Mouse (Mus musculus) left cerebral cortex, adult 18-20 months (tissue): ENCODE results near the gene Dock4. TPM values are rescaled to one million over a fixed set of nuclear protein-coding genes. Genes with fewer than 3 reads are reported as not detected.

ENCODE experiments used
- DNase-seq, 2 experiments: peaks; one replicate each; pipeline ENCODE4 v3.0.0; 2021 to 2022; ENCODE audit warnings: low spot score in 2 of 2, mixed read lengths in 1 of 2
- long read RNA-seq, 2 experiments: library from polyadenylated mRNA; stranded (forward); transcript quantifications; one replicate each; pipeline ENCODE4 v2.0.0; 2021
- total RNA-seq, 2 experiments: library from RNA; stranded (reverse); gene quantifications; 2 replicates each; pipeline ENCODE4 v1.2.3; 2021

The Dock4 gene
- total RNA-seq, result 10 to 100 TPM; 83.8 to 86.5 TPM
- long read RNA-seq, experiment 1, full-length matches to known transcripts, result 6 of 42 reads
- long read RNA-seq, experiment 1, partial matches to known transcripts, result 9 of 42 reads
- long read RNA-seq, experiment 1, other reads (novel, unspliced or antisense), result 27 of 42 reads
- long read RNA-seq, experiment 2, full-length matches to known transcripts, result 5 of 22 reads
- long read RNA-seq, experiment 2, partial matches to known transcripts, result 11 of 22 reads
- long read RNA-seq, experiment 2, other reads (novel, unspliced or antisense), result 6 of 22 reads

DNA sequence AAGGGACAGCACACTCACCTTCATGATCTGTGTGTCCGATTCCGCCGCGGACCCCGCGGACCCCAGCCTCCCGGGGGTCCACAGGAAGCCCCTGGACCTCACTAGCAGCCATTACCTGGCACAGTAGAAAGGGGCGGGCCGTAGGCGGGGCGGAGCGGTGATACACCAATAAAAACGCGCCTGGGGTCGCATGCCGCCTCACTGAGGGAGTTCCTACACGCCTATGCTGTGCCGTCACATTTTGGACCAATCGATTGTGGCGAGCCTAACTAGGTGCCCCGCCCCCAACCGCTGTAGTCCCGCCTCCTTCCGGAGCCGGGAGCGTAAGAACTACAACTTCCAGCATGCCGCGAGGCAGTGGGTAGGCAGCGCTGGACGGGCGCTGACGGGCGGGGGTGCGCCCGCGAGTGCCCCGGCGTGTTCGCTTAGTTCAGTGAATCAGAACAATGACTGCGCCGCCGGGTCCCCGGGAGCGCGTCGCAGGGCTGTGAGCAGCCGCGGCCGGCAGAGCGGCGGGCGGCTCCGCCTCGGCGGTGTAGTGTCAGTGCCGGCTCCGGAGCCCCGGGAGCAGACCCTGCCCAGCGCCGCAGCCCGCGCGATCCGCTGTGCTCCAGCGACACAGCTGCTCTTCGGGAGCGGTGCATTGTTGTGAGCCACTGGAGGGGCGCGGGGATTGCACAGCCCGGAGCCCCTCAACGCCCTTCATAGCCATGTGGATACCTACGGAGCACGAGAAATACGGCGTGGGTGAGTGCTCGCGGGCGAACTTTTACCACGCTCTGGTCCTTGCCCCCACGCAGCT is at the start of gene Dock4, which contains the start of gene Zfp277:
Dock4 (plus strand) TSS at position 305 of the 802 bp plus-strand sequence.
Zfp277 (minus strand) TSS at position 255 of the 802 bp plus-strand sequence.
- DNase-seq, result peak; percentile 98 to 99

DNA sequence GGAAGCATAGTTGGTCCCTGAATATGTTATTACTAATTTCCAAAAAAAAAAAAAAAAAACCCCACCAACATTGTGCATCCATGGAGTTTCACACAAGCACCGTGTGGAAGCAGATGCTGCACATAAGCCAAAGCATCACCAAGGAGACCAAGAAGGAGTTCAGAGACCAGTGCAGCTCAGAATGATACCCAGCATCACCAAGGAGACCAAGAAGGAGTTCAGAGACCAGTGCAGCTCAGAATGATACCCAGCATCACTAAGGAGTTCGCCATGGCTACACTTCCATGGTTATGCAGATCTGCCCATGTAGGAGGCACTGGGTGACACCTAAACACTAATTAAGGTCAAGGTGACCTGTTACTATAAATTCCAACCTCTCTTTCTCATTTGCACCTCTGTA is 46.8 kb upstream of the Dock4 start:
- DNase-seq, result no peak

DNA sequence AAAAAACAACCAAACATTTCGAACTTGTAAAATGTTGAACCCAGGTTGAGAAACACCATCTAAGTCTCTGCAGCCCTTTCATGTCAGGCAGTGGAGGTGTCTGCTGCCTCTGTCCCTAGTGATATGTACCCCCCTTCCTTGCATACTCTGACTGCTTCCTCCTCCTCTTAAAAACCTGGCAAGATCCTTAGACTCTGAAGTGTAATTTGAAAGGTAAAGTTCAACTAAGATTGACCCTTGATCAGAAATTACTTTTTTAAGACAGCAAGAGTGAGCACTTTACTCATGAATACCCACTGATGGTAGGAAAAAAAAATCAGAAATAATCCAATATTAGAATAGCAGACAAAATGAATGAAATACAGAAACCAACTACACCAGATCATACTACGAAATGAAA is 46.4 kb upstream of the Dock4 start:
- no peak for DNase-seq

DNA sequence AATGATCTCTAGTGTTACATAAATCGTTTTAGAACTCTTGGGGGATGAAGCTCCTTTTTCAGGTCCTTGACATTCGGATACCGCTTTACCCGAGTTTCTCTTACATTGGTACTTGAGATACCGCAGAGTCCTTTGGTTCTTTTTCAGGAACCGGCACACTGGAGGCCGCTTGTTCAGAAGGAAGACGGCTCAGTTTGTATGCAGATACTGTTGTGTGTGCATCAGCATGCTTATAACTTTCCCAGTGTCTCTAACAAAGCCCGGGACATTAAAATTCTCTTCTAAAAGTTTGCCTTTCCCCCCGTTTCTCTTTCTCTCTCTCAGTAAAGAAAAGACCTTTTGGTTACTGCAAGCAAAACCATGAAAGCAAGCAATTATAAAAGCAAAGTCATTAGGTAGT is 45.9 kb upstream of the Dock4 start:
- no peak for DNase-seq

DNA sequence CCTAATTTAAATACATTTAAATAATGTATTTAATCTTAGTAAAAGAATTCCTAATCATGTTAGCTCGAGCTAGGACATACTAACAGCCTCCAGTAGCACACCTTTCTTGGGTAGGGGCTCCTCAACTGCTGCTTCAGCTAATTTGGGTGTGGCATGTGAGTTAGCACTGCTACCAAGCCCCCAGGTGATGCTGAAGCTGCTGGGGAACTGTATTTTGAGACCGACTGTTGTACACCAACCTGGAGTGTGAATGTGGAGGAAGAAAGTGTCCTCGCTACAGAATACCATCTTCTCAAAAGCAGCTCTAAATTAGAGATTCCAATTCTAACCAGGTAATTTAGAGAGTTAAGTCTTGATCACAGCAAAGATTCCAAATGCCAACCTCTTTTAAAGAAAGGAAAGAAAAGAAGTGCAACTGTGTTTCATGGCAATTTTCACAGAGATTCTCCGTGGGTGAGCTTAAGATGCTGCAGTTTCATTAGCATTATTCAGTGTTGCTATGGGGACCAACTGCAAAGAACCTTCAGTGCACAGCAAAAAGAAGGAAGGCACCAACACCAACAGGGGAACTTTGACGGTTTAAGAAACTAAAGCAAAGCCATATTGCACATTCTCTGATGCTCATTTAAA is 31.0 kb upstream of the Dock4 start:
- DNase-seq, result no peak

DNA sequence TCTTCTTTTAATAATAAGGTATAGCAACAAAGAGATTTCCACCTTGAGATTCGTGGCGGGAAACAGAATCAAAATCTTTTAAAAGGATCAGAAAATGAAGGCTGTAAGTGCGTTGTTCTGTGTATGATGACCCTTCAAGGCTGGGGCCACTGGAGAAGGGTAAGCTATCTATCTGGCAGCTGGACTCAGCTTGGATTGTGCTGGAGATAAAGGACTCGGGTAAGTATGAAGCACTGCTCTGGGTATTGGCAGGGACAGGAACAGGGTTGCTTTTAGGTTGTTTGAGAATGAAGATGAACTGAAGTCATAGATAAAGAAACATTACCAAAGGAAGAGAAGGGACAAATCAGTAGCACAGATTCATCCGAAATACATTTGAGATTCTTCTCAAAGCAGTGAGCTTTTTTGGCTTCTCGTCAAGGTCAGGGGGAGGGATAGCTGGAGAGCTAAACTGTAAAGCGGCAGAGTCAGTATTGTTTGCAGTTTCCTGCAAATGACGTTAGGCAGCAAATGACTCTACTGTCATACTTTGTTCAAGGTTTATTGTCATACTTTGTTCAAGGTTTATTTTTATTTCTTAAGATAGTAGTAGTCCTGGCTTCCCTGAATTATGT is 30.3 kb upstream of the Dock4 start:
- no peak for DNase-seq

DNA sequence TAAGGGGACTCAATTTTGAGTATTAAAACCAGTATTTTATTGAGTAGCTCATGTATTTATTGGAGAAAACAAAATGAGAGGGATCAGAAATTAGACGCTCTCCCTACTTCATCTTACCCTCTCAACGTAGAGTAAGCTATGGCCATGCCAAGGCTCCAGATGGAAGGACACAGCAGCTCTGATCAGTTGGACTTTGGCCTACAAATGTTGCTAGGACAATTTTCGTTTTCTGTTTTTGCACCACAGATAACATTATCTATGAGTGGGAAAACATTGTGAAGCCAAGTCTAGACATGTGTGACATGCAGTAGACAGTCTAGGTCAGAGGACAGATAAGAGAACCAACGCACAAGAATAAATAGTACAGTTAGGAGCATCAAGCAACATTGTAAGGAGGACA is 28.5 kb upstream of the Dock4 start:
- DNase-seq, result no peak

DNA sequence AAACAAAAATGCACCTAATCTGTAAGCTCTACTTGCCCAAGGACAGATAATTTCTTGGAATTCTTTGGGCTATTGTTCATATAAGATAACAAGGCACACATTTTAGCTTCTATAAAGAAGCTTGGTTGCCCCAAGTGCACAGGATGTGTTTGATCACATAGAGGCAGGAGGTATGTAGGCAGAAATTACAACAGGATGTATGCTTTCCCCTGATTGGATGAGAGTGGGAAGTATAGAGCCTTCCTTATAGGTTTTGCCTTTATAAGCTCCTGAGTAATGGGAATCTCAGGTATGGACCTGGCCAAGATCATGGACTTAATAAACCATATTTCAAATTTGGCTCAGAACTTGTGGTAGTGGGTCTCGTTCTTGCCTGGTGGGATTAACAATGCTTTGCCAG is 20.8 kb upstream of the Dock4 start:
- no peak for DNase-seq

DNA sequence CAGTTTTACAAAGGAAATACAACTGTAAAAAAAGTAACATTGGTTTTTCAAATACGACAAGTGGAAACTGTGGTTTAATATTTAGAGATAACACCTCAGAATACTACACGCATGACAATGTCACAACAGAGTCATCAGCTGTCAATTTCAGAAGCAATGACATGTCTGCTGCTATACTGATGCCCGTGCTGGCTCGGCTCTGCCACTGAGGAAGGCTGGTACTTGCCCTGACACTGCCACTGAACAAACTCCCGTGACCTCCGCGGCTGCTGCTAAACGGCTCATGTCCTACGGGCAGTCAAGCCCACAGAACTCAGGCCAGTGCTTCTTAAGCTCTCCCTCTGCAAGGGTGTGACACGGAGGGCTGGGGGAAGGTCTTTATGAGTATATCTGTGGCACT is 18.1 kb upstream of the Dock4 start:
- DNase-seq, result no peak

DNA sequence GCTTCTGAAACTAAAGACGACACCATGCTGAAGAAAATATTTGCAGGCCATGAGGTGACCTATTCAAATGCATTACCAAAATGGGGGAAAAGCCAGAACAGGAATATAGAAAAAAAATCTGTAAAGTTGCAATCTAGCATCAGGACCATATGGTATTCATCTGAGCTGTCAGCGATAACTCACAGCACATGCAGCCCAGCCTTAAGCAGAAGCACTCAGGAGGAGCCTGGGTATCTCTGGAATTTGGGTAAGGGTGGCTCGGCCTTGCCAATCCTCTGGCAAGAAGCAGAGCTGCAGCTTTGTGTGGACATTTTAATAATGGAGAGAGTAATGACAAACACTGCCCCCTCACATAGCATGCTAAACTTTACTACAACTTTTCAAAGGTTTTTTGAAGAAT is 15.8 kb upstream of the Dock4 start:
- DNase-seq, result no peak

DNA sequence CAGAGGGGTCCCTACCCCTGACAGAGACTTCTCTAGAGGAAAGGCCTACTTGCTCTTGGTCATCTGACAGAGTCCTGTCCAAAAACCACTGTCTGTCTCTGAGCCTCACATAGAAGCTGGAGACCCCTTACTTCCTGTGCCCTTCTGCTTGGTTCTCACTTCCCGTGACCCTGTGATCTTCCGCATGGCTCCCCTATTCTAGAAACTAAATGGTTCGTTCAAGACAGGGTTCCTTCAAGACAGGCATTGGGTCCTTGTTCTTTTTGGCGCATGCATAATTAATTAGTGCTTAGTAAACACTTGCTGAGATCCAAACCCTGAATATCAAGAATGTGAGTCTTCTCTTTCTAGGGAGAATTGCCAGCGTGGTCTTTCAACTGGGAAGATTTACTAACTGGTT is 14.7 kb upstream of the Dock4 start:
- DNase-seq, result no peak

DNA sequence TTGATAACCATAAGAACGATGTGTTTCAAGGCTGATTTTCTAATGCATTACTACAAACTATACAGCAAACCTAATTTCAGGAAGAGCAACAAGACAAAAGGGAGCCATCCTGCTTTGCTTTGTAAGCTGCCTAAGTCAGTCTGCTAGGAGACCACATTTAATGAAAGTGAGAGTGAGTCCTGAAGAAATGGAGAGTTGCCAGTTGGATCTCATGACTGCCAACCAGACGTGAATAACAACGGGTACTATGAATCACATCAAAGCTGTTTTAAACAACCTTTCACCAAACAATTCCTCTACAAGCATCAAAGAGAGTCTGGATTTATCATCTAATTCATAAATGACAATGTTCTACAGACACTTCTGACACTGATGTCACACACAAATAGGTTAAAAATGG is 11.7 kb upstream of the Dock4 start:
- no peak for DNase-seq

DNA sequence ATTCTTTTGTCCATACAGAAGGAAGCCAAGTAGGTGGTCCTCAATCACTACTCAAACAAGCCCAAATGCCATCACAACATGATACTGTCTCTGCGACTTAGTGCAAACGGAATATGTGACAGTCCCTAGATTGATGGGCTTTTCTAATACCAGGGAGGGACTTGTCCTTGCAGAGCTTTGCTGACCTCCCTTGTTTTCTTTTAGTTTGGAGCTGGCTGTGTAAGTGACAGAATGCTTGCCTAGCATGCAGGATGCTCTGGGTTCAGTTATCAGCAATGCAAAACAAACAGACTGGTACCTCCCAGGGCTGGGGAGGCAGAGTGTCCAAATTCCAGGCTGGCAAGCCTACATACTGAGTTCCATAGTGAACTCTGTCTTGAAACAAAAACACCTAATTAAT is 7.7 kb upstream of the Dock4 start:
- no peak for DNase-seq

DNA sequence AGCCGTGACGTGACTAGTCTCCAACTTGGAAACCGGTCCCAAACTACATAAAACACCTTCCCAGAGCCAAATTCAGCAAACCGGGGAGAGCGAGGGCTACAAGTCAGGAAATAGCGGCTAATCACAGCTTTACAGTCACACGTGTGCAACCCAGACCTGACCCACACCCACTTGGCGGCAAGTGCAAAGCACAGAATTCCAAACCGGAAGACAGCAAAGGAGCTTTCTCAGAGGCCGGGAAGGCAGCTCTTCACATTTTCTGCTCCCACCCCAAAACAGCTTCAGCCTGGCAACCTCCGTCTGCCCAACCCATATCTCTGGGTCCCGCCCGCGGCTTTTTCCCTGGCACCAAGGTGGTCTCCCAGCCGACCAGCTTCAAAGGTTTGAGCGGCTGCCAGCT is 546 bp upstream of the Dock4 start:
- DNase-seq, result no peak

DNA sequence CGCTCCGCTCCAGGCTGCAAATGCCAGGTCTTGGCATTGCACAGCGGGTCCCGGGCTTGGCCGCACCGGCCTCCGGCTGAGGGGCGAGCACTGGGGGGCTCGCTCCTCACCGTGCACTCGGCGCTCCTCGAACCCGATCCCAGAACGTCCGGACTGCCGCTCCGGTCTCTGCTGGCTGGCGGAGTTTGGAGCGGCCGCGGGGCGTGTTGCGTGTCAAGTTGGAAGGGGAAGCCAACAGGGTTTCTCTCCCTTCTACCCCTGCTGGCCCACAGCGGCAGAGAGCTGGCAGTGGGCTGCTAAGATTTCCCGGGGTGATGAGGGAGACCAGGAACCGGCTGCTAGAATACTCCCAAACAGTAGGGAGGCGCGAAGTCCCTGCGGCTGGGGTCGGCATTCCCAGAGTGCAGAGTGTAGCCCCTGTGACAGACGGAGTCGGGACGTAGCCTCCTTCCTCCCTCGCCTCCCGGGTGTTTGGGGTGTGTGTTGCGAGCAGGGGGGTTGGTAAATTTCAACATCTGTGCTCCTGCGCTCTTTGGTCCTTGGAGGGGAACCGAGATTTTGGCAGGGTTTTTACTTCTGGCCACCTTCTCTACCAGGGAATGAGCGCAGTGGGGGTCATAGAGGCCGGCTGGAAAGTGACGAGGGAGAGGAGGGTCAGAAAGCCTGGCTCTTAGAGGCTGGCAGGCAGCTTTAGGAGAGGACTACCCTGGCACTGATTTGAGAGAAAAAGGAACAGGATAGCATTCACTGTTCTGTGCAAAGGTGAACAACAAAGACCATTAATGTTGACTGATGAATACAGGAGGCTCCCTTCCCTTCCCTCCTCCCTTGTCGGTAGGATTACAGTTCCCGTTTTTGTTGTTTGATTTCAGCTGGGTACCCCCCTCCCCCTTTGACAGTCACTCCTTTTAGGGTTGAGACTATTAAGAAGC is 964 bp downstream of the Dock4 start:
- peak in 1 of 2 experiments; percentile 42 for DNase-seq

DNA sequence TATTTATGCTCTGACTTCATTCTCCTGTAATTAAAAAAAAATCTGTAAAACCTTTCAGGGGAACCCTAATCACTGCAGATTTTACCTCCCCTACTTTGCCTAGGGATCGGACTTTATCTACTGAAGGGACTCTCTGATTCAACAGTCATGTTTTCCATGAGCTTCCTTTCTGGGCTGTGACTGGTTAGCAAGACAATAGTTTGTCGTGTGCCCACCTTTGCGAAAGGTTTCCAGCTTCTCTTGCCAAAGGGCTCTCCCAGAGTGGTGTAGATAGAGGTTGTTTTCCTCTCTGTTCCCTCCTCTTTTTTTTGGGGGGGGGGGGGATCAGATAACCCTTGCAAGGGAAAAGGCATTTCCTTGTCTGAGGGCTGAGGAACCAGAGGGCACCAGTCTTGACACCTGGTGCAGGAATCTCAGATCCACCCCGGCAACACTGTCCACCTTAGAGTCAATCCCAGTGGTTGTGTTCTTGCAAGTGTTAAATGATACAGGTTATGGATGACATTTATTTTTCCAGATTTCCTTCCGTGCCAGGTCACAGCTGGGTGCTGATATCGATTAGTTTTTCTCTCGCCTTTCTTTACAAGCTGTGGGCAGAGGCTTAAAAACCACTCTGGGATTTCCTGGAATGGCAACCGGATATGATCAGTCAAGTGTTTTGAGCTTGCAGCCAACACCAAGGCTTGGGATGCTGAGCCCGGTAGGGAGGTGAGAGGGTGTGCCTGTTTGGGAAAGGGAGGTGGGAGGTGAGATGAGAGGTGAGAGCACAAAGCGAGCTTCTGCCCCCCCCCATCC is 2.0 kb downstream of the Dock4 start:
- no peak for DNase-seq

DNA sequence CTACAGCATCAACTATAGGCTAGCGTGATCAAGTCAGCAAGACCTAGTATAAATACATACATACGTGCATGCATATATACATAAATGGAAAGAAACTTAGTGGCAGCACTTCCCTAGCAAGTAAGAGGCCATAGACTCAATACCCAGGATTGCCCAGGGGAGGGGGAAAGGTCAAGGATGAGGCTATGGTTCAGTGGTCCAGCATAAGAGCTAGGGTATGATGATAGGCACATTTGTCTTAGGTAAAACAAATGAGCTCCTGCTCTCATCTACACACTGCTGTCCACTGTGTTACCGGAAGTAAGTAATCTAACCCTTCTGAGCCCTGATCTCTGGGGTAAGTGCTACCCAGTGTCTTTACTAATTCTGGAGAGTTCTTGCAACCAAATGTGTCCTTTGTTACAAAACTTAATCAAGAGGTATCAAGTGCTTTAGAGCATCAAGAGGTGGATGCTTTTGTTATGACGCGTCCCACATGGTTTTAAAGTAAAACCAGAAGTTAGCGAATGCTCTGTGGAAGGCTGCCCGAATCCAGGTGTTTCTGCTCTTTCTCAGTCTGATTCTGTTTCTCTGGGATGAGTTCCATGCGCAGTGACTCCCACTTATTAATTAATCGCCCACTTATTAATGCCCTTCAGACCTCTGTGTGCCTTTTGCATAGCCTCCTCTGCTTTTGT is 3.5 kb downstream of the Dock4 start:
- DNase-seq, result no peak

DNA sequence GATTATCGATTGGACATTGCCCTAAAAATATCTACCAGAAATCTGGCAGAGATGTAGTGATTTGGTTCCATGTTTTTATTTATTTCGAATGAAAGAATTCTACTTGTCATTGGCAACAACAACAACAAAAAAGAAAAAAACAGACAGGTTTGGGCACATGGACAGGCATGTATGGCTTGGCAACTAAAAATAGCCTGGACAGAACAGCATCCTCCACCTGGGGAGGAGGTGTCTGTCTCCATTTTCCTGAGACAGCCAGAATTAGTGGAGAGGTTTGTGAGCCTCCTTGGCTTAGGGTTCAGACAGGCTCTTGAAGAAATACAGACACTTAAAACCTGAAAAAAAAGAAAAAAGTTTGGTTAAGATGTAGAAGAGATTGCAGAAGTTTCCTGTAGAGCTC is 10.8 kb downstream of the Dock4 start:
- no peak for DNase-seq

DNA sequence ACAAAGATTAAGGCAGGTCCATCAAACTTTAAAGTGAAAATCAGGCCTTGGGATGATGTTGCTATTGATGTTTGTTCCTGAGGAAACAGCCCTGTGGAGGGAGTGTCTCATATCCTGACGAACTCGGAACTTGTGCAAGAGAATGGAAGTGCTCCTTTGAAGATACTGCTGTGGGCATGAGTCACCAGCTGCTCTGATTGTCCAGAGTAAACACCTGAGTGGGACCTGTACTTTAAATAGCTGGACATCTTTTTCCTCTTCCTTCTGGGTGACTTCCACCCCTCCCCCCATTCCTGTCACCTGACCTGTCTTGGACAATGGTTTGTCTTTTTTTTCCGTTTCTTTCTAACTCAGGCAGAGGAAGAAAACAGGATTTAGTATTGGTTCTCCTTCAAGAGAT is 13.2 kb downstream of the Dock4 start:
- no peak for DNase-seq
